Mouse (Mus musculus) adipocyte (in vitro differentiated cells): ENCODE results near the gene Pld3.

Experiments
- DNase-seq: peaks from one replicate; pipeline ENCODE4 v3.0.0-alpha.2; 2016; ENCODE audit warnings: low spot score

The Pld3 gene

GRCm38 (mm10) chr7:27486770-27487697, 66.0 kb downstream of the Pld3 start, which contains the start of gene Sertad1:
Sertad1 (plus strand) TSS chr7:27486910.
- peak; percentile 97 for DNase-seq

DNA sequence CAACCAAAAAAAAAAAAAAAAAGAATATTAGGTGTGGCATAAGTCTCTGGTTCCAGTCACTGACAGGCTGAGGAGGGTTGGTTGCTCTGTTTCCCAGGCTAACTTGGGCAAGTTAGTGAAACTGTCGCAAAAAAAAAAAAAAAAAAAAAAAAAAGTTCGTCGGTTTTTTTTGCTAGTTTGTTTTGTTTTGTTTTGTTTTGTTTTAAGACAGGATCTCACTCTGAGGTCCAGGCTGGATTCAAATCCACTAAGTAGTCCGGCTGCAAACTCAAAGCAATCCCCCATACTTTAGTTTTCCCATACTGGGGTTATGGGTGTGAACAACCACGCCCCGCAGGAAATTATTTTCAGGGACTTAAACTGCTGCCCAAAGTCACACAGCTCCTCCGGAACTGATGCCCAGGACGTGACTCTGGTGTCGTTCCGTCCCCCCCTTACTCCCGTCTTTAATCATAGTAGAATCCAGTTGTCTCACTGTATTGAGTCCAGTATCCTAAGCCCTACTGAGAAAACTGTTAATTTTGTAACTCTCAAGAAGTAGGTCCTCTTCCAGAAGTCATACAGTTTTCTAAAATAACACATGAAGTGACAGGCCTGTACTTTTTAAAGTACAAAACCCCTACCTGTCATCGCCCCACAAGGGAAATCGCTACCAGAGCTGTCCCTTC, 66.8 kb downstream of the Pld3 start:
- DNase-seq: peak; percentile 55

- no peak for DNase-seq
Observed at GRCm38 (mm10) chr7:27483860-27484259, 69.2 kb downstream of the Pld3 start.
